7 mouse cellular contexts compared by ENCODE assay signal in the genomic region with DNA sequence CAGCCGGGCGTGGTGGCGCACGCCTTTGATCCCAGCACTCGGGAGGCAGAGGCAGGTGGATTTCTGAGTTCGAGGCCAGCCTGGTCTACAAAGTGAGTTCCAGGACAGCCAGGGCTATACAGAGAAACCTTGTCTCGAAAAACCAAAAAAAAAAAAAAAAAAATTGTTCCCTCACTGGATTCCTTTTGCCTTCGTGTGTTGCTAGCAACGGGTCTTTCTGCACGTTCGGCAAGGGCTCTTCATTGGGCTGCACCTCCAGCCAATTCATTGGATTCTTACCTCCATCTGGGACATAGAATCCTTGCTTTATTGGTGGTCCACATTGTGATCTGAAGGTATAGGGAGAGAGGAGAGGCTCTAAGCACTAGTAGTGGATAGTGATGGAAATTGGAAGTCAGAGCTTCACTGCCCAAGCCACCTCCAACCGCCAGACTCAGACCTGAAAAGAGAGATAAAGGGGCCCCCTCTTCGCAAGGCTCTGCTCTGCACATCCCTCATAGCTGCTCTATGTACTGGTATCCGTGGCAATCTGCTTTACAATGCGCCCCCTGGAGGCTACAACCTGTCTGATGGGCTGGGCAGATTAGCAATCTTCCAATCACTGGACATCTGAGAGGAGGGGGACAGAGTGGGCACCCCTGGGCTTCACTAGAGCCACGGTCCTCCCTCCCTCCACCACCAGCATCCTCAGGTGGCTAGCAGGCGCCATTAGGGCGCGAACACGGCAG. TPM values are rescaled to one million over a fixed set of nuclear protein-coding genes. Genes with fewer than 3 reads are reported as not detected.
DNase-seq lines count a peak whose midpoint lies in the region; ATAC-seq lines count a peak whose summit lies in the region.

No protein-coding gene starts in this region.

- H3K27me3 ChIP-seq in forebrain, embryonic 16.5 days (replicated peaks; ENCODE audit: control insufficient read depth, insufficient read depth, low read length): peaks cover 51% of the 10 kb centered on the region
- H3K27me3 ChIP-seq in midbrain, embryonic 11.5 days (ENCODE audit: control insufficient read depth, insufficient read depth, low read length): peaks cover 43% of the 10 kb centered on the region

- DNase-seq in 3T3-L1 (ENCODE audit: low read depth, low spot score): peak; percentile 46
- peak; percentile 81 to 83 for DNase-seq in B cell, adult 2 months
- peak; percentile 42 for DNase-seq in cerebellum, adult 11-12 months
- DNase-seq in kidney, postnatal 36 days: peak; percentile 67 to 87
- DNase-seq in midbrain, embryonic 11.5 days (ENCODE audit: low spot score, missing footprints): peak; percentile 90
- DNase-seq in thymus, postnatal 0 days (ENCODE audit: low spot score): peak; percentile 53

- H3K36me3 ChIP-seq in forebrain, embryonic 16.5 days (ENCODE audit: control insufficient read depth, insufficient read depth): no peaks in the 10 kb centered on the region
- H3K36me3 ChIP-seq in midbrain, embryonic 11.5 days (ENCODE audit: control insufficient read depth, insufficient read depth, low read length): no peaks in the 10 kb centered on the region

- H3K4me1 ChIP-seq in forebrain, embryonic 16.5 days (replicated peaks; ENCODE audit: control insufficient read depth, insufficient read depth, low read length): peaks cover 11% of the 10 kb centered on the region
- H3K4me1 ChIP-seq in midbrain, embryonic 11.5 days (ENCODE audit: control insufficient read depth, insufficient read depth, low read length): peaks cover 8% of the 10 kb centered on the region; the same call in 1 of the 2 replicates

- H3K4me3 ChIP-seq in forebrain, embryonic 16.5 days (replicated peaks; ENCODE audit: low read length): peak overlapping the region; percentile 17; the same call in 1 of the 2 replicates
- no peak overlapping the region for H3K4me3 ChIP-seq in midbrain, embryonic 11.5 days (ENCODE audit: low read depth, low read length)

- H3K27ac ChIP-seq in forebrain, embryonic 16.5 days (ENCODE audit: low read length): no peak overlapping the region
- H3K27ac ChIP-seq in midbrain, embryonic 11.5 days (ENCODE audit: low read depth, low read length): no peak overlapping the region

- H3K4me2 ChIP-seq in forebrain, embryonic 16.5 days (ENCODE audit: low read length): peak overlapping the region; percentile 29
- H3K4me2 ChIP-seq in midbrain, embryonic 11.5 days: 0 out of 2 replicates have a peak overlapping the region, but pooled peaks have one; percentile 1

- peak overlapping the region; percentile 19; the same call in 1 of the 2 replicates for H3K9ac ChIP-seq in forebrain, embryonic 16.5 days (replicated peaks; ENCODE audit: low read depth, low read length)
- H3K9ac ChIP-seq in midbrain, embryonic 11.5 days (ENCODE audit: low read length): 0 out of 2 replicates have a peak overlapping the region, but pooled peaks have one; percentile 18

- 39% methylated on average over 19 of the region's 20 CpGs for WGBS in forebrain, embryonic 16.5 days
- 45% methylated on average over 20 of the region's 20 CpGs for WGBS in midbrain, embryonic 11.5 days

- ATAC-seq in forebrain, embryonic 16.5 days: peak; percentile 48; the same call in 1 of the 2 replicates
- peak; percentile 55; the same call in 1 of the 2 replicates for ATAC-seq in midbrain, embryonic 11.5 days (ENCODE audit: low FRiP score)

- H3K9me3 ChIP-seq in forebrain, embryonic 16.5 days (ENCODE audit: control insufficient read depth, low read length): no peaks in the 10 kb centered on the region
- H3K9me3 ChIP-seq in midbrain, embryonic 11.5 days (ENCODE audit: control insufficient read depth, low read length): no peaks in the 10 kb centered on the region

RNA-seq across cellular contexts. Expression of a gene that starts 11.3 kb away (rescaled TPM):
- polyA plus RNA-seq in forebrain, embryonic 16.5 days (2015; fragmentation: Nextera tagmentation; extraction: Ambion mirVana): 0.80 and 3.4 TPM in 2 replicates
- 0.38 and 0.39 TPM in 2 replicates for polyA plus RNA-seq in midbrain, embryonic 11.5 days (2014; fragmentation: Nextera tagmentation; extraction: Ambion mirVana)
- 9.0 and 10.8 TPM in 2 replicates for polyA plus RNA-seq in thymus, postnatal 0 days (2015; fragmentation: Nextera tagmentation; extraction: Ambion mirVana)

RNA-seq across cellular contexts. Expression of a gene that starts 16.4 kb away (rescaled TPM):
- polyA plus RNA-seq in forebrain, embryonic 16.5 days (2015; fragmentation: Nextera tagmentation; extraction: Ambion mirVana): 69.5 and 80.3 TPM in 2 replicates
- polyA plus RNA-seq in midbrain, embryonic 11.5 days (2014; fragmentation: Nextera tagmentation; extraction: Ambion mirVana): 17.7 and 20.4 TPM in 2 replicates
- 17.4 and 17.9 TPM in 2 replicates for polyA plus RNA-seq in thymus, postnatal 0 days (2015; fragmentation: Nextera tagmentation; extraction: Ambion mirVana)

RNA-seq across cellular contexts. Expression of a gene that starts 18.2 kb away (rescaled TPM):
- 1.9 and 2.7 TPM in 2 replicates for polyA plus RNA-seq in forebrain, embryonic 16.5 days (2015; fragmentation: Nextera tagmentation; extraction: Ambion mirVana)
- 0.17 and 0.19 TPM in 2 replicates for polyA plus RNA-seq in midbrain, embryonic 11.5 days (2014; fragmentation: Nextera tagmentation; extraction: Ambion mirVana)
- 0.05 and 0.08 TPM in 2 replicates for polyA plus RNA-seq in thymus, postnatal 0 days (2015; fragmentation: Nextera tagmentation; extraction: Ambion mirVana)

RNA-seq across cellular contexts. Expression of a gene that starts 49.5 kb away (rescaled TPM):
- 18.2 and 19.5 TPM in 2 replicates for polyA plus RNA-seq in forebrain, embryonic 16.5 days (2015; fragmentation: Nextera tagmentation; extraction: Ambion mirVana)
- polyA plus RNA-seq in midbrain, embryonic 11.5 days (2014; fragmentation: Nextera tagmentation; extraction: Ambion mirVana): 35.7 and 44.1 TPM in 2 replicates
- 12.5 and 13.2 TPM in 2 replicates for polyA plus RNA-seq in thymus, postnatal 0 days (2015; fragmentation: Nextera tagmentation; extraction: Ambion mirVana)

RNA-seq across cellular contexts. Expression of a gene that starts 57.5 kb away (rescaled TPM):
- polyA plus RNA-seq in forebrain, embryonic 16.5 days (2015; fragmentation: Nextera tagmentation; extraction: Ambion mirVana): 76.9 and 81.8 TPM in 2 replicates
- 67.3 and 69.6 TPM in 2 replicates for polyA plus RNA-seq in midbrain, embryonic 11.5 days (2014; fragmentation: Nextera tagmentation; extraction: Ambion mirVana)
- 89.1 and 102 TPM in 2 replicates for polyA plus RNA-seq in thymus, postnatal 0 days (2015; fragmentation: Nextera tagmentation; extraction: Ambion mirVana)
